Mouse (Mus musculus): ENCODE results near the gene Spon1. TPM values are rescaled to one million over a fixed set of nuclear protein-coding genes. Genes with fewer than 3 reads are reported as not detected.
A peak's percentile ranks its signal among the peaks of the same experiment; 100 is the strongest.

Gene Spon1
- polyA plus RNA-seq, 1 experiment from 2014 or later: 47.0 TPM

- H3K27me3 ChIP-seq (ENCODE audit: control insufficient read depth, insufficient read depth, low read depth, low read length): no peaks in the 10 kb centered on the region
- no peak overlapping the region for H3K4me2 ChIP-seq (ENCODE audit: low read length)
- H3K27ac ChIP-seq (ENCODE audit: low read length): no peak overlapping the region
- H3K4me1 ChIP-seq (ENCODE audit: control insufficient read depth, insufficient read depth, low read length): no peaks in the 10 kb centered on the region
- no peaks in the 10 kb centered on the region for H3K36me3 ChIP-seq (ENCODE audit: control insufficient read depth, insufficient read depth, low read length)
- WGBS: 84% methylated on average over 21 of the region's 21 CpGs
- H3K4me3 ChIP-seq (ENCODE audit: low read depth, low read length): no peak overlapping the region
- no peak for ATAC-seq
- no peak overlapping the region for H3K9ac ChIP-seq (ENCODE audit: low read depth, low read length)
- no peaks in the 10 kb centered on the region for H3K9me3 ChIP-seq (replicated peaks; ENCODE audit: control insufficient read depth, low read length, poor library complexity, severe bottlenecking)
These were observed 316.0 kb downstream of the Spon1 start for GRCm38 (mm10) chr7:114081633-114082420.

DNA sequence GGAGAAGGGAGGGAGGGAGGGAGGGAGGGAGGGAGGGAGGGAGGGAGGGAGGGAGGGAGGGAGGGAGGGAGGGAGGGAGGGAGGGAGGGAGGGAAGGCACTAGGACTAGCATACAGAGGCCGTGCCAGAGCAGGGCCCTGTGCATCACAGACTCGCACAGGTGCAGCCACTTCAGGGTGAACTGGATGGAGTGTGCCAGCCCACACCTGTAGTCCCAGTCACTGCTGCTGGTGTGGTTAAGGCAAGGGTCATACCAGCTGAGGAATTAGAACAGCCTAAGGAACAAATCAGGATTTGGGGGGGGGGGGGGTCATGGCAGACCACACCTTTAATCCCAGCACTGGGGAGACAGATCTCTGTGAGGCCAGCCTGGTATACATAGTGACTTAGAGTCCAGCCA, 317.3 kb downstream of the Spon1 start:
- no peak for ATAC-seq
- Histone ChIP-seq H3K36me3 (ENCODE audit: control insufficient read depth, insufficient read depth, low read length) (no peaks in the 10 kb centered on the region), H3K4me3 (ENCODE audit: low read depth, low read length) (no peak overlapping the region), H3K27me3 (ENCODE audit: control insufficient read depth, insufficient read depth, low read depth, low read length) (no peaks in the 10 kb centered on the region), H3K4me2 (ENCODE audit: low read length) (no peak overlapping the region), H3K27ac (ENCODE audit: low read length) (no peak overlapping the region), H3K9me3 (replicated peaks; ENCODE audit: control insufficient read depth, low read length, poor library complexity, severe bottlenecking) (no peaks in the 10 kb centered on the region), H3K4me1 (ENCODE audit: control insufficient read depth, insufficient read depth, low read length) (peaks cover 10% of the 10 kb centered on the region), H3K9ac (ENCODE audit: low read depth, low read length) (no peak overlapping the region)
- WGBS: 89% methylated on average over 2 of the region's 2 CpGs

- 82% methylated on average over 3 of the region's 3 CpGs for WGBS
- no peaks in the 10 kb centered on the region for H3K27me3 ChIP-seq (ENCODE audit: control insufficient read depth, insufficient read depth, low read depth, low read length)
These were observed 318.0 kb downstream of the Spon1 start for GRCm38 (mm10) chr7:114083760-114084159.

DNA sequence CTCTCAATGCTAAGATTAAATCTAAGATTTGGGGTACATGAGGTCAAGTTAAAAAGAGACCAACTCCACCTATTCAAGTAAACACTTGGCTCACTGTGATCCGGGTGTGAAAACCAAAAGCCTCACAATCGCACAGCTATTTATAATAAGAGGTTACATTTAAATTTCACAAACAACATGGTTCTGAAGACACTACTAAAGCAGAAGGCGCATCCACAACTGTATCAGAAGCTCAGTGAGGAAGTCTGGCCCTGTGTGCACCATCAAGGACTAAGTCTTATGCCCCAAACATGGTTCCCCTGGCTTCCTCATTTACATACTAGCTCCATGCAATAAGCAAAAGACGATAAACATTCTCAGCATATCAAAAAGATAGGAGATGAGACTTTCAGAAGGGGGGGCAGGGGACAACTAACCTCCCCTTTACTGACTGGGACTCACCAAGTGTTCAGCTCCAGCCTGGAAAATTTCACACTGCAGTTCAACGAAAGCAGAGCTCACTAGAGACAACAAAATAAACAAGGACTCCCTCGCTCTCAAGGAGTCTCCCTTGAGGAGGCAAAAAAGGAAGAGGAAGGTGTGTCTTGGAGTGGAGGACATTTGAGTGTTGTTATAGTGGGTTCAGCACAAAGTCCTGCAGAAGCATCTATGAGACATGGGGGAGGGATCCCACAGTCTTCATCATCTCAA, 320.4 kb downstream of the Spon1 start:
- no peak overlapping the region for H3K27ac ChIP-seq (ENCODE audit: low read length)
- WGBS: 85% methylated on average over 6 of the region's 6 CpGs
- no peaks in the 10 kb centered on the region for H3K36me3 ChIP-seq (ENCODE audit: control insufficient read depth, insufficient read depth, low read length)
- peaks cover 13% of the 10 kb centered on the region for H3K4me1 ChIP-seq (ENCODE audit: control insufficient read depth, insufficient read depth, low read length)
- no peaks in the 10 kb centered on the region for H3K27me3 ChIP-seq (ENCODE audit: control insufficient read depth, insufficient read depth, low read depth, low read length)
- no peak overlapping the region for H3K4me3 ChIP-seq (ENCODE audit: low read depth, low read length)
- no peaks in the 10 kb centered on the region for H3K9me3 ChIP-seq (replicated peaks; ENCODE audit: control insufficient read depth, low read length, poor library complexity, severe bottlenecking)
- no peak for ATAC-seq
- H3K9ac ChIP-seq (ENCODE audit: low read depth, low read length): no peak overlapping the region
- H3K4me2 ChIP-seq (ENCODE audit: low read length): no peak overlapping the region

More at GRCm38 (mm10) chr7:114083760-114084159, 318.0 kb downstream of the Spon1 start:
- no peak overlapping the region for H3K4me3 ChIP-seq (ENCODE audit: low read depth, low read length)
- H3K4me1 ChIP-seq (ENCODE audit: control insufficient read depth, insufficient read depth, low read length): peaks cover 13% of the 10 kb centered on the region
- H3K27ac ChIP-seq (ENCODE audit: low read length): no peak overlapping the region
- ATAC-seq: no peak
- H3K9ac ChIP-seq (ENCODE audit: low read depth, low read length): no peak overlapping the region
- H3K4me2 ChIP-seq (ENCODE audit: low read length): no peak overlapping the region
- no peaks in the 10 kb centered on the region for H3K36me3 ChIP-seq (ENCODE audit: control insufficient read depth, insufficient read depth, low read length)
- no peaks in the 10 kb centered on the region for H3K9me3 ChIP-seq (replicated peaks; ENCODE audit: control insufficient read depth, low read length, poor library complexity, severe bottlenecking)

DNA sequence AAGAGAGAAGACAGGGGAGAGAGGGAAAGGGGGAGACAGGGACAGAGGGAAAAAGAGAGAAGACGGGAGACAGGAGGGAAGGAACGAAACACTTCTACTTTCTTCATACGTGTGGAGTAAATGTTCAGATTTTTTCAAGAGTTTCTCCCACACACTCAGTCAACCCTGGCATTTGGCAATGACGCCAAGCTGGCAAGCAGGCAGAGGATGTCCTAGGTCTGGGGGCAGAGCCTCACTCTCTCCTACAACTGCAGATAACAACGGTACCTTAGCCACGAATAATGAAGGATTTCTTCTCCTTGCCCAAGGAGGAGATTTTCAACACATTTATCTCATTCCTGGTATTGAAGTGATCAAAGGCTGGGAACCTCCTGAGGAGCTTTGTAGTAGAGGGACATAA, 321.5 kb downstream of the Spon1 start:
- no peak for ATAC-seq
- H3K9ac ChIP-seq (ENCODE audit: low read depth, low read length): no peak overlapping the region
- WGBS: 29% methylated on average over 6 of the region's 6 CpGs
- no peak overlapping the region for H3K4me3 ChIP-seq (ENCODE audit: low read depth, low read length)
- H3K4me1 ChIP-seq (ENCODE audit: control insufficient read depth, insufficient read depth, low read length): peaks cover 13% of the 10 kb centered on the region
- H3K27ac ChIP-seq (ENCODE audit: low read length): no peak overlapping the region
- no peak overlapping the region; the same call in 1 of the 2 replicates for H3K4me2 ChIP-seq (ENCODE audit: low read length)
- no peaks in the 10 kb centered on the region for H3K9me3 ChIP-seq (replicated peaks; ENCODE audit: control insufficient read depth, low read length, poor library complexity, severe bottlenecking)
- no peaks in the 10 kb centered on the region for H3K27me3 ChIP-seq (ENCODE audit: control insufficient read depth, insufficient read depth, low read depth, low read length)
- no peaks in the 10 kb centered on the region for H3K36me3 ChIP-seq (ENCODE audit: control insufficient read depth, insufficient read depth, low read length)

DNA sequence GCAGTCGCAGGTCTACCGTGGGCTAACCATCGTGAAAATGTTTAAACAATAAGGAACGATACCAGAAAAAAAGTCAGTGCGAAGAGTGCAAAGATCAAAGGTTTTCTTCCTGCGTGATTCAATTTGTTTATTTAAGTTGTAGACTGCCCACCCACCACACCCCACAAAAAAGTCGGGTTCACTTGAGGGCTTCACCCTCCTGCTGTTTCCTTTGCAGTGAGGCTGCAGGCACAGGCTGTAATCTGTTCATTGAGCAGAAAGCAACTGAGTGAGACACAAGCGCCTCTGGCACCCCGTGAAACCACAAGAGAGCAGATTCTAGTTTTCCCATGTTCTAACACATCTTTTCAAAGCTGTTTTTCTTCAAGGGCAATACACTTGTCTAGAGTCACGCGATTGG, 322.2 kb downstream of the Spon1 start:
- Histone ChIP-seq H3K4me1 (ENCODE audit: control insufficient read depth, insufficient read depth, low read length) (peaks cover 13% of the 10 kb centered on the region), H3K4me2 (ENCODE audit: low read length) (peak overlapping the region; percentile 4; the same call in 1 of the 2 replicates), H3K27ac (ENCODE audit: low read length) (no peak overlapping the region), H3K27me3 (ENCODE audit: control insufficient read depth, insufficient read depth, low read depth, low read length) (no peaks in the 10 kb centered on the region), H3K4me3 (ENCODE audit: low read depth, low read length) (no peak overlapping the region), H3K9ac (ENCODE audit: low read depth, low read length) (no peak overlapping the region), H3K9me3 (replicated peaks; ENCODE audit: control insufficient read depth, low read length, poor library complexity, severe bottlenecking) (no peaks in the 10 kb centered on the region), H3K36me3 (ENCODE audit: control insufficient read depth, insufficient read depth, low read length) (no peaks in the 10 kb centered on the region)
- 7% methylated on average over 11 of the region's 11 CpGs for WGBS
- no peak for ATAC-seq

DNA sequence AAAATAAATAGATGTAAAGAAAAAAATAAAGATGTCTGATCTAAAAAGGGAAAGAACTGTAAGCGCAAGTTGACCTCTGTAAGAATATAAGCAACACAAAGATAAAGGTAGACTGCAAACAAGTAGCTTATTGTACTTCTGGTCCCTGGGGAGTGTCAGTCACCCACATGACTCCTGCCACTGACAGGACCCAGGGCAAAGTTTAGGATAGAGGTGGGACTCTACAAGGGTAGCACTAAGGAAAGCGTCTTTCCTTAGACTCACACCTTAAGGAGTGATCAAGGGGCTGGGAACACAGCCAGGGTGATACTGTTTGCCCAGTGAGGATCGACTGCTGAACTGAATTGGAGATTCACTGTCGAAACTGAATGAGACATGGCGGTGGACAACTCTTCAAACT, 323.1 kb downstream of the Spon1 start:
- Histone ChIP-seq H3K36me3 (ENCODE audit: control insufficient read depth, insufficient read depth, low read length) (no peaks in the 10 kb centered on the region), H3K4me3 (ENCODE audit: low read depth, low read length) (no peak overlapping the region), H3K27ac (ENCODE audit: low read length) (no peak overlapping the region), H3K9me3 (replicated peaks; ENCODE audit: control insufficient read depth, low read length, poor library complexity, severe bottlenecking) (no peaks in the 10 kb centered on the region), H3K4me1 (ENCODE audit: control insufficient read depth, insufficient read depth, low read length) (peaks cover 17% of the 10 kb centered on the region), H3K27me3 (ENCODE audit: control insufficient read depth, insufficient read depth, low read depth, low read length) (no peaks in the 10 kb centered on the region), H3K9ac (ENCODE audit: low read depth, low read length) (no peak overlapping the region), H3K4me2 (ENCODE audit: low read length) (no peak overlapping the region)
- 67% methylated on average over 5 of the region's 5 CpGs for WGBS
- ATAC-seq: no peak

- Histone ChIP-seq H3K4me1 (ENCODE audit: control insufficient read depth, insufficient read depth, low read length) (peaks cover 18% of the 10 kb centered on the region), H3K36me3 (ENCODE audit: control insufficient read depth, insufficient read depth, low read length) (no peaks in the 10 kb centered on the region), H3K27ac (ENCODE audit: low read length) (no peak overlapping the region), H3K27me3 (ENCODE audit: control insufficient read depth, insufficient read depth, low read depth, low read length) (no peaks in the 10 kb centered on the region), H3K9me3 (replicated peaks; ENCODE audit: control insufficient read depth, low read length, poor library complexity, severe bottlenecking) (no peaks in the 10 kb centered on the region), H3K4me3 (ENCODE audit: low read depth, low read length) (no peak overlapping the region), H3K4me2 (ENCODE audit: low read length) (no peak overlapping the region), H3K9ac (ENCODE audit: low read depth, low read length) (no peak overlapping the region)
- ATAC-seq: no peak
- WGBS: 83% methylated on average over 3 of the region's 3 CpGs
These were observed 324.4 kb downstream of the Spon1 start for GRCm38 (mm10) chr7:114090231-114090630.

GRCm38 (mm10) chr7:114090892-114091545, 325.2 kb downstream of the Spon1 start:
- no peaks in the 10 kb centered on the region for H3K9me3 ChIP-seq (replicated peaks; ENCODE audit: control insufficient read depth, low read length, poor library complexity, severe bottlenecking)
- no peak overlapping the region for H3K27ac ChIP-seq (ENCODE audit: low read length)
- ATAC-seq: no peak
- 71% methylated on average over 10 of the region's 10 CpGs for WGBS
- H3K27me3 ChIP-seq (ENCODE audit: control insufficient read depth, insufficient read depth, low read depth, low read length): no peaks in the 10 kb centered on the region
- H3K9ac ChIP-seq (ENCODE audit: low read depth, low read length): no peak overlapping the region
- peaks cover 18% of the 10 kb centered on the region for H3K4me1 ChIP-seq (ENCODE audit: control insufficient read depth, insufficient read depth, low read length)
- no peaks in the 10 kb centered on the region for H3K36me3 ChIP-seq (ENCODE audit: control insufficient read depth, insufficient read depth, low read length)
- no peak overlapping the region for H3K4me3 ChIP-seq (ENCODE audit: low read depth, low read length)
- no peak overlapping the region for H3K4me2 ChIP-seq (ENCODE audit: low read length)
